Mouse (Mus musculus) adrenal gland, postnatal 14 days (tissue): Measurements from ENCODE around the gene Bcl2l10. TPM values are rescaled to one million over a fixed set of nuclear protein-coding genes. Genes with fewer than 3 reads are reported as not detected.

ENCODE experiments used
- total RNA-seq: library from RNA; stranded (reverse); gene quantifications from 2 replicates; pipeline ENCODE4 v1.2.3, GENCODE M21; 2021

Gene Bcl2l10
- total RNA-seq, 1 experiment from 2014 or later: not detected

Other genes with a start within 250 kb of the Bcl2l10 start
- 7.0 and 7.3 TPM in 2 replicates for gene Myo5c, start 115.7 kb upstream of the Bcl2l10 start, total RNA-seq
- gene Gnb5, start 41.5 kb upstream of the Bcl2l10 start, total RNA-seq: 30.0 and 32.6 TPM in 2 replicates
- 35.0 and 38.0 TPM in 2 replicates for gene Mapk6, start 62.2 kb downstream of the Bcl2l10 start, total RNA-seq
- gene Leo1, start 93.8 kb downstream of the Bcl2l10 start, total RNA-seq: 32.0 and 37.1 TPM in 2 replicates
- gene Tmod3, start 211.9 kb downstream of the Bcl2l10 start, total RNA-seq: 73.6 and 85.1 TPM in 2 replicates